Mouse (Mus musculus): ENCODE results near the gene Agap2.

DNA sequence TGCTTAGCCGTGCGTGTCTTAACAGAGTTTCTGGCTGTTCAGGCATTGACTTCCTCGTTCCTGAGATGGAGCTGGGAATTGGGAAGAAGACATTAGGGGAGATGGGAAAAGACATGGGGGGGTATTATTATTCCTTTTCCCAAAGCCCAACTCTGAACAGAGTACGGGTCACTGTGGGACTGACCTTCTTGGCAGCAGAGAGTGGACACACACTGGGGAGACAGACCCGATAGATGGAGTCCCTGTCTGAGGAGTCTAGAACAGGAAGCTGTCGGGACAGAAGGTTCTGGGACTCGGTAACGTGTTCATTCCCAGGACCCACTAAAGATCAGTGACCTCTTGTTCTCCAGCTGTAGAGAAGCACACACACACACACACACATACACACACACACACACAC is 567 bp downstream of the Agap2 start:
- no peak for TF ChIP-seq POLR2A (IDR thresholded peaks at IDR 0.05; ENCODE audit: borderline replicate concordance, low read depth, low read length)
- TF ChIP-seq CTCF (IDR thresholded peaks at IDR 0.05; ENCODE audit: low read depth, low read length): no peak

Data from bone marrow macrophage, adult 2 months (primary cell).